Mouse (Mus musculus) thymus, adult 2 months (tissue): Measurements from ENCODE around the gene Taf8. TPM values are rescaled to one million over a fixed set of nuclear protein-coding genes. Genes with fewer than 3 reads are reported as not detected.
"Not testable (repeated sequence)": the region's sequence is repeated elsewhere in the genome, so short reads cannot be mapped to it uniquely, and the experiment has no call there.

ENCODE experiments used
- DNase-seq: peaks from one replicate; pipeline ENCODE4 v3.0.0; 2021
- H3K27ac ChIP-seq: fragments of 200-500 bp; 2 replicates; pipeline ENCODE4 v1.5.1; 2012; ENCODE audit warnings: low read length, control low read depth; ENCODE audit not compliant: control insufficient read depth, insufficient read depth
- H3K27me3 ChIP-seq: fragments of 200-500 bp; 2 replicates; pipeline ENCODE4 v1.6.1; 2012; ENCODE audit warnings: mild to moderate bottlenecking, low read length, moderate library complexity, mixed read lengths; ENCODE audit not compliant: control insufficient read depth, insufficient read depth
- H3K36me3 ChIP-seq: fragments of 200-500 bp; 2 replicates; pipeline ENCODE4 v1.6.1; 2012; ENCODE audit warnings: mild to moderate bottlenecking, low read length, moderate library complexity; ENCODE audit not compliant: control insufficient read depth, insufficient read depth
- H3K4me1 ChIP-seq: fragments of 200-500 bp; replicated peaks from 2 replicates; pipeline ENCODE4 v1.6.1; 2012; ENCODE audit warnings: low read length; ENCODE audit not compliant: control insufficient read depth, insufficient read depth
- H3K4me3 ChIP-seq: fragments of 200-500 bp; 2 replicates; pipeline ENCODE4 v1.5.1; 2012; ENCODE audit warnings: mild to moderate bottlenecking, low read length, control low read depth, moderate library complexity; ENCODE audit not compliant: control insufficient read depth, insufficient read depth
- CTCF ChIP-seq: fragments of 200-500 bp; IDR thresholded peaks from 2 replicates; pipeline ENCODE4 v1.5.1; 2012; ENCODE audit warnings: mild to moderate bottlenecking, control low read depth, low read length, moderate library complexity, borderline replicate concordance; ENCODE audit not compliant: control insufficient read depth, poor library complexity, insufficient read depth; ENCODE audit errors: extremely low read depth
- POLR2A ChIP-seq: fragments of 200-500 bp; IDR thresholded peaks from 2 replicates; pipeline ENCODE4 v1.6.1; 2012; ENCODE audit warnings: mild to moderate bottlenecking, low read length, control low read depth, moderate library complexity; ENCODE audit not compliant: control insufficient read depth, poor library complexity, insufficient read depth; ENCODE audit errors: extremely low read depth
- WGBS: fragments of 180-500 bp; shearing (Covaris S2); methylation state at CpG from one replicate; pipeline ENCODE4 v1.1.7; 2018; 5-methylcytosine and 5-hydroxymethylcytosine counted together
- polyA plus RNA-seq: library from polyadenylated mRNA; depleted of rRNA; stranded (reverse); fragments of >200 nt; gene quantifications from 2 replicates; pipeline ENCODE4 v1.2.3, GENCODE M21; 2012

Taf8 gene
- polyA plus RNA-seq, 1 experiment: 74.3 TPM

DNA sequence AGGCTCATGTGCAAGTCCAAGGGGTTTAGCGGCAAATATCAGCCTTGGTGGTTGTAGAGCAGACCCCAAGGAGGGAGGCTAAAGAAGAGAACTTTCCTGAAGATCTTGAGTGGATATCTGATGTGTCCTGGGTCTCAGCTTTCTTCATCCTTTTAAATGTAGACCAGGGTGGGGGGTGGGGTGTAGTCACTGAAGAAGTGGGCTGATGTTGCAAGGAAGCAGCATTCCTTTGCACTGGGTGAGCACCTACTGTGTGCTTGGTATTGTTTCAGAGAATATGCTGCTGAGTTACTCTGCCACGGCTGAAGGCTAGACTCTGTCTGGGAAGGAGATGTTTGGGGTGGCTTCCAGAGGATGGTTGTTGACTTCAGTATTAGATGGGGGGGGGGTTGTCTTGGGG, 3.5 kb upstream of the Taf8 start:
- Histone ChIP-seq H3K27ac (peak overlapping the region; percentile 99), H3K27me3 (no peaks in the 10 kb centered on the region), H3K36me3 (no peaks in the 10 kb centered on the region; the same call in 1 of the 2 replicates), H3K4me1 (peaks cover 33% of the 10 kb centered on the region), H3K4me3 (peak overlapping the region; percentile 92)
- DNase-seq: no peak
- TF ChIP-seq CTCF (no peak), POLR2A (no peak)
- 9% methylated on average over 2 of the region's 2 CpGs for WGBS

- Histone ChIP-seq H3K36me3 (no peaks in the 10 kb centered on the region; the same call in 1 of the 2 replicates), H3K27ac (peak within 1 kb of the TSS; percentile 99), H3K27me3 (no peaks in the 10 kb centered on the region), H3K4me3 (peak within 1 kb of the TSS; percentile 92), H3K4me1 (peaks cover 32% of the 10 kb centered on the region)
- peak; percentile 89 for DNase-seq
- TF ChIP-seq CTCF: no peak; the same call in 1 of the 2 replicates
- peak; percentile 90 for TF ChIP-seq POLR2A
- WGBS: under 1% methylated on average over 22 of the region's 22 CpGs
Measured at GRCm38 (mm10) chr17:47504941-47505346, 2.9 kb upstream of the Taf8 start, which contains the start of gene Ccnd3. TSS of gene Ccnd3 (plus strand) at chr17:47505051.

DNA sequence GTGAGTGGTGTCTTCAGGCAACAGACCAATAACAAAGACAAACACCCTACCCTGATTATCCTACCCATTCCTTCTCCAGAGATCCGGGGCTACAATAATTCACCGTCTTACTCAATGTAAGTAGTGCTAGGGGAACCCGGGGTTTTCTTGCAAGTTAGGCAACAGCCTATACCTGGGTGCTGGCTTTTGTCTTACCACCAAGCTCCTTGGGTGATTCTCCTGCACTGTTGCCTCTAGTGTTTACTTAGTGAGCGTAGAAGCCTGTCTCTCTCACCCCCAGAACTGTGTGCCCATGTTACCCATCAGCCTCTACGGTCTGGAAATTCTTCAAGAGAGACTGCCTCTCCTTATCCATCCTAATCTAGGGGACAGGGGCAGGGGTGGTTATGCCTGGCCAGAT, 2.1 kb upstream of the Taf8 start:
- TF ChIP-seq POLR2A (no peak), CTCF (no peak)
- Histone ChIP-seq H3K36me3 (peaks cover 3% of the 10 kb centered on the region; the same call in 1 of the 2 replicates), H3K27ac (peak overlapping the region; percentile 99), H3K4me3 (peak overlapping the region; percentile 92), H3K4me1 (peaks cover 25% of the 10 kb centered on the region), H3K27me3 (no peaks in the 10 kb centered on the region)
- DNase-seq: no peak
- 42% methylated on average over 5 of the region's 5 CpGs for WGBS

GRCm38 (mm10) chr17:47503689-47504088, 1.6 kb upstream of the Taf8 start:
- peaks cover 8% of the 10 kb centered on the region; the same call in 1 of the 2 replicates for H3K36me3 ChIP-seq
- peaks cover 21% of the 10 kb centered on the region for H3K4me1 ChIP-seq
- H3K27ac ChIP-seq: peak overlapping the region; percentile 99
- no peaks in the 10 kb centered on the region for H3K27me3 ChIP-seq
- TF ChIP-seq POLR2A: no peak
- TF ChIP-seq CTCF: no peak
- no peak overlapping the region; the same call in 1 of the 2 replicates for H3K4me3 ChIP-seq
- no peak for DNase-seq

DNA sequence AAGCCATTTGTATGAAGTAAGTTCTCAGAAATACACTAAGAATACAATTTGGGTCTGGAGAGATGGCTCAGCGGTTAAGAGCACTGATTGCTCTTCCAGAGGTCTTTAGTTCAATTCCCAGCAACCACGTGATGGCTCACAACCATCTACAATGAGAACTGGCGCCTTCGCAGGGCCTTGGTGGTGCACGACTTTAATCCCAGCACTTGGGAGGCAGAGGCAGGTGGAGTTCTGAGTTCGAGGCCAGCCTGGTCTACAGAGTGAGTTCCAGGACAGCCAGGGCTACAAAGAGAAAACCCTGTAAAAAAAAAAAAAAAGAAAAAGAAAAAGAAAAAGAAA, 584 bp upstream of the Taf8 start:
- H3K27me3 ChIP-seq, H3K4me3 ChIP-seq, DNase-seq, H3K27ac ChIP-seq: not testable (repeated sequence)
- Histone ChIP-seq H3K36me3 (peaks cover 17% of the 10 kb centered on the region), H3K4me1 (peaks cover 21% of the 10 kb centered on the region)
- 81% methylated on average over 6 of the region's 6 CpGs for WGBS

DNA sequence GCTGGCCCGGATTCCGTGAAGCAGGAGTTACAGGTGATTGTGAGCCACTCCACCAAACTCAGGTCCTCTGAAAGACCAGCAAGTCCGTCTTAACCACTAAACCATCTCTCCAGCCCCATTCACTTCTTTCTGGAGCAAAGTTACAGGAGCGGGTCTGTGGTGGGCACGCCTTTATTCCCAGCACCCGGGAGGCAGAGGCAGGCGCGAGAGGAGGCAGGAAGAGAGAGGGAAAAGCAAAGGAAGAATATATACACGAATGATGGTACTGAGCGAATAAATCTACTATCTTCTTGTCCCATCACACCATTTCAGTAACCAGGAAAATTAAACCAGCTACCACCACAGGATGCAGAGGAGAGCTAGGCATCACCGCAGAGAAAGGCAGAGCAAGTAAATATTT, 561 bp downstream of the Taf8 start:
- DNase-seq: no peak
- Histone ChIP-seq H3K4me1 (peaks cover 16% of the 10 kb centered on the region), H3K27me3 (no peaks in the 10 kb centered on the region), H3K36me3 (peaks cover 23% of the 10 kb centered on the region), H3K27ac (peak overlapping the region; percentile 58; the same call in 1 of the 2 replicates), H3K4me3 (peak overlapping the region; percentile 71)
- TF ChIP-seq POLR2A: no peak
- no peak for TF ChIP-seq CTCF
- 6% methylated on average over 11 of the region's 11 CpGs for WGBS

GRCm38 (mm10) chr17:47494132-47494531, 8.0 kb downstream of the Taf8 start:
- H3K27ac ChIP-seq: no peak overlapping the region

More at GRCm38 (mm10) chr17:47494132-47494531, 8.0 kb downstream of the Taf8 start:
- H3K4me3 ChIP-seq: no peak overlapping the region
- 97% methylated on average over 11 of the region's 11 CpGs for WGBS
- DNase-seq: no peak
- H3K4me1 ChIP-seq: no peaks in the 10 kb centered on the region
- TF ChIP-seq POLR2A (no peak), CTCF (no peak)
- H3K27me3 ChIP-seq: no peaks in the 10 kb centered on the region
- H3K36me3 ChIP-seq: peaks cover 75% of the 10 kb centered on the region
